Mouse (Mus musculus) neural tube, embryonic 13.5 days (tissue): ENCODE results near the gene Bhlhe23. TPM values are rescaled to one million over a fixed set of nuclear protein-coding genes. Genes with fewer than 3 reads are reported as not detected.

ENCODE experiments used
- ATAC-seq: fragments of 200-750 bp; cut with Nextera tagmentation; 2 replicates; pipeline ENCODE4 v1.8.0; 2017; ENCODE audit warnings: low read depth, mild to moderate bottlenecking, moderate TSS enrichment, moderate library complexity
- H3K27ac ChIP-seq: fragments of 300-500 bp; sonication (generic); replicated peaks from 2 replicates; pipeline ENCODE4 v1.5.1; 2015; ENCODE audit warnings: moderate library complexity, mild to moderate bottlenecking, inconsistent platforms
- H3K27me3 ChIP-seq: fragments of 300-500 bp; sonication (generic); 2 replicates; pipeline ENCODE4 v1.6.1; 2015; ENCODE audit warnings: mild to moderate bottlenecking, inconsistent platforms
- H3K36me3 ChIP-seq: fragments of 300-500 bp; sonication (generic); 2 replicates; pipeline ENCODE4 v1.6.1; 2015; ENCODE audit warnings: mild to moderate bottlenecking, inconsistent platforms
- H3K4me1 ChIP-seq: fragments of 300-500 bp; sonication (generic); replicated peaks from 2 replicates; pipeline ENCODE4 v1.6.1; 2015; ENCODE audit warnings: inconsistent platforms
- H3K4me2 ChIP-seq: fragments of 300-500 bp; sonication (generic); 2 replicates; pipeline ENCODE4 v1.6.1; 2015; ENCODE audit warnings: inconsistent platforms, mild to moderate bottlenecking, moderate library complexity
- H3K4me3 ChIP-seq: fragments of 300-500 bp; sonication (generic); 2 replicates; pipeline ENCODE4 v1.5.1; 2015; ENCODE audit warnings: mild to moderate bottlenecking, inconsistent platforms
- H3K9ac ChIP-seq: fragments of 300-500 bp; sonication (generic); 2 replicates; pipeline ENCODE4 v1.6.1; 2015; ENCODE audit warnings: moderate library complexity, mild to moderate bottlenecking, inconsistent platforms
- H3K9me3 ChIP-seq: fragments of 300-500 bp; sonication (generic); 2 replicates; pipeline ENCODE4 v1.6.1; 2016; ENCODE audit warnings: inconsistent platforms
- WGBS: fragments of 180-500 bp; shearing (Covaris S2); methylation state at CpG from one replicate; pipeline ENCODE4 v1.1.7; 2015; 5-methylcytosine and 5-hydroxymethylcytosine counted together
- polyA plus RNA-seq: library from polyadenylated mRNA; unstranded; fragments of >200 nt; fragmentation: Nextera tagmentation; extraction: Ambion mirVana; gene quantifications from 2 replicates; pipeline ENCODE4 v1.2.1, GENCODE M21; 2015

Gene Bhlhe23
- polyA plus RNA-seq, 1 experiment from 2014 or later: 4.2 TPM

DNA sequence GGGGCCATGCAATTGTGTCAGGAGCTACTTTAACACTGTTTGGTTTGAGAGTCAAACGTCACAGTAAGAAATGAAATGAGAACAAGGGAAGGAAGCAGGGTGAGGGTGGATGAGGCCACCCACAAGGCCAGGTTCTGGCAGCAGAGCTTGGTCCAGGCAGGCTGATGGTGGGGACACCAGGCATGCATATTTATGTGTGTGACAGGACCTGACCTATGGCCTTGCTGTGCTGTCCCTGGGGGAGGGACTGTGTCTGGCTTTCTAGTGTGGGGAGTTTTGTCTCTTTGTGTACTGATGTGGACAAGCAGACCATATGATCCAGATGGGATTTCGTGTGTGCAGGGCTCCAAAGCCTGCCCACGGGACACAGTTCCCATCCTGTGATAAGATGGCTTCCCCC is 18.9 kb upstream of the Bhlhe23 start:
- H3K27me3 ChIP-seq: 0 out of 2 replicates have a peak, but pooled peaks cover 1% of the 10 kb centered on the region
- H3K9ac ChIP-seq: no peak overlapping the region
- no peaks in the 10 kb centered on the region for H3K36me3 ChIP-seq
- H3K4me1 ChIP-seq: peaks cover 13% of the 10 kb centered on the region
- ATAC-seq: no peak
- H3K4me3 ChIP-seq: no peak overlapping the region
- WGBS: 47% methylated on average over 3 of the region's 3 CpGs
- no peak overlapping the region for H3K27ac ChIP-seq
- H3K4me2 ChIP-seq: no peak overlapping the region
- no peaks in the 10 kb centered on the region for H3K9me3 ChIP-seq

DNA sequence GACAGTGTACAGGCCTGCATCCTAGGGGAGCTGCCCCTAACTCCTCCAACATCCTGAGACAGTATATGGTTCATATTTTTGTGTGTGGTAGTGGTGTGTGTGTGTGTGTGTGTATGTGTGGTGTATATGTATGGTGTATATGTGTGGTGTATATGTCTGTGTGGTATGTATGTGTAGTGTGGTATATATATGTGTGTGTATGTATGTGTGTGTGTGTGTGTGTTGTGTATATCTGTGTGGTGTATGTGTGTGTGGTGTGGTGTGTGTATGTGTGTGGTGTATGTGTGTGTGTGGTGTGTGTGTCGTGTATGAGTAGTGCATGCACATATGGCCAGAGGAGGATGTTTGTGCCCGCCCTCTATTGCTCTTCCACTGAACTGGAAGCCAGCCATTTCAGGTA is 17.7 kb upstream of the Bhlhe23 start:
- H3K27me3 ChIP-seq: peaks cover 12% of the 10 kb centered on the region; the same call in 1 of the 2 replicates
- no peak overlapping the region for H3K4me3 ChIP-seq
- H3K4me1 ChIP-seq: peaks cover 17% of the 10 kb centered on the region
- ATAC-seq: peak; percentile 45
- H3K9me3 ChIP-seq: no peaks in the 10 kb centered on the region
- no peak overlapping the region for H3K9ac ChIP-seq
- no peaks in the 10 kb centered on the region for H3K36me3 ChIP-seq
- no peak overlapping the region for H3K4me2 ChIP-seq
- 79% methylated on average over 2 of the region's 2 CpGs for WGBS
- H3K27ac ChIP-seq: no peak overlapping the region

DNA sequence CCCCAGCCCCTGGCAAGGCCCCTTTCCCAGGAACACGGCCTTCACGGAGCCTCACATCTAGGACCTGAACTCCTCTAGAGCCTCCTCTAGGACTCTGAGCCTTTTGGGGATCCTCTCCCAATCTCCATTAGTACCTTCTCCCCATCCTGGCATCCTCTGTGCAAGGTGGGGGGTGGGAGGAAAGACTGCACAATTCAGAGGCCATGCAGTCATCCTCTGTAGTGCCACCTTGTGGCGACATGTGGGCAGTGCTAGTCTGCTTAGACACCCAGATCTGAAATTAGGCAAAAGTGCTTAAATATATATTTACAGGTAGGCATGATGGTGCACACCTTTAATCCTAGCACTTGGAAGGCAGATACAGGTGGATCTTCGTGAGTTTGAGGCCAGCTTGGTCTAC is 15.0 kb upstream of the Bhlhe23 start:
- no peak overlapping the region for H3K4me2 ChIP-seq
- H3K27ac ChIP-seq: no peak overlapping the region
- H3K9ac ChIP-seq: no peak overlapping the region
- H3K36me3 ChIP-seq: no peaks in the 10 kb centered on the region
- ATAC-seq: no peak; the same call in 1 of the 2 replicates
- H3K9me3 ChIP-seq: no peaks in the 10 kb centered on the region
- WGBS: 50% methylated on average over 4 of the region's 4 CpGs
- H3K4me3 ChIP-seq: no peak overlapping the region
- H3K4me1 ChIP-seq: peaks cover 23% of the 10 kb centered on the region
- H3K27me3 ChIP-seq: peaks cover 20% of the 10 kb centered on the region

DNA sequence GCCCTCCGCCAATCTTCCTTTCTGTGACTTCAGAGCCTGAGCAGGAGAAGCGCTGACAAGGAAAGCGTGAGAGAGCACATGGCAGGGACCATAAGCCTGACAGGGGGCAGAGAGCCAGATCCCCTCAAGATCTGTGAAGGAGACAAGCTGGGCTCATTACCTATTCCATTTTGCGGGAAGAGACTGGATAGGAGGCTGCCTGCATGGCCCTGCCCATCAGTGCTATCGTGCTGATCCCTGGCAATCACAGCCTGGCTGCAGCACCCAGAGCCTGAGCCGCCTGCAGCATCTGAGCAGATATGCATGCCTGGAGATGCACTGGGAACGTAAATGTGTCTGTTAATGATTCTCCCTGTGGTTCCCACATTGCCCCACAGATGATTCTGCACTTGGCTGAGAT is 12.1 kb upstream of the Bhlhe23 start:
- 0 out of 2 replicates have a peak overlapping the region, but pooled peaks have one; percentile 11 for H3K4me2 ChIP-seq
- H3K4me1 ChIP-seq: peaks cover 11% of the 10 kb centered on the region
- H3K4me3 ChIP-seq: no peak overlapping the region
- H3K27ac ChIP-seq: 0 out of 2 replicates have a peak overlapping the region, but pooled peaks have one; percentile 1
- H3K27me3 ChIP-seq: peaks cover 20% of the 10 kb centered on the region
- H3K9me3 ChIP-seq: no peaks in the 10 kb centered on the region
- no peaks in the 10 kb centered on the region for H3K36me3 ChIP-seq
- peak; percentile 59 for ATAC-seq
- H3K9ac ChIP-seq: 0 out of 2 replicates have a peak overlapping the region, but pooled peaks have one; percentile 17
- WGBS: 17% methylated on average over 7 of the region's 7 CpGs

DNA sequence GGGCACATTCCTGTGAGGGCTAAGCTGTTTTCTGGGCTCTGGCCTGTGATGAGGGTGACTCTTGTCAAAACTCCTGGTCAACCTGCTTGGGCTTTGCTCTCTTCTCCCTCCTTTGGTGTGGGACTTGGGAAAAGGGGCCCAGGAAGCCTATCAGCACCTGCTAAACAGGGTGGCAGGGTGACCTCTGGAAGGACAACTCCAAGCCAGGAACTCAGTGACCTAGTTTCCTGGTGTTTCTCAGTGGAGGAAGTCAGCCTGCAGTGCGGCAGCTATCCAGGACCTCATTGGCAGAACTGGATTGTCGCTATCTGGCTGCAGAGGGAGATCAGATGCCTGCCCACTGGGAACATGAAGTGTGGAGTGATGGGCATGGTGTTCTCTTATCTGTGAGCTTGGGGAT is 11.7 kb upstream of the Bhlhe23 start:
- Histone ChIP-seq H3K27ac (peak overlapping the region; percentile 1; the same call in 1 of the 2 replicates), H3K4me2 (0 out of 2 replicates have a peak overlapping the region, but pooled peaks have one; percentile 11), H3K9me3 (no peaks in the 10 kb centered on the region), H3K4me3 (no peak overlapping the region), H3K4me1 (peaks cover 11% of the 10 kb centered on the region), H3K36me3 (no peaks in the 10 kb centered on the region), H3K9ac (no peak overlapping the region), H3K27me3 (peaks cover 20% of the 10 kb centered on the region)
- no peak for ATAC-seq
- 51% methylated on average over 2 of the region's 2 CpGs for WGBS

DNA sequence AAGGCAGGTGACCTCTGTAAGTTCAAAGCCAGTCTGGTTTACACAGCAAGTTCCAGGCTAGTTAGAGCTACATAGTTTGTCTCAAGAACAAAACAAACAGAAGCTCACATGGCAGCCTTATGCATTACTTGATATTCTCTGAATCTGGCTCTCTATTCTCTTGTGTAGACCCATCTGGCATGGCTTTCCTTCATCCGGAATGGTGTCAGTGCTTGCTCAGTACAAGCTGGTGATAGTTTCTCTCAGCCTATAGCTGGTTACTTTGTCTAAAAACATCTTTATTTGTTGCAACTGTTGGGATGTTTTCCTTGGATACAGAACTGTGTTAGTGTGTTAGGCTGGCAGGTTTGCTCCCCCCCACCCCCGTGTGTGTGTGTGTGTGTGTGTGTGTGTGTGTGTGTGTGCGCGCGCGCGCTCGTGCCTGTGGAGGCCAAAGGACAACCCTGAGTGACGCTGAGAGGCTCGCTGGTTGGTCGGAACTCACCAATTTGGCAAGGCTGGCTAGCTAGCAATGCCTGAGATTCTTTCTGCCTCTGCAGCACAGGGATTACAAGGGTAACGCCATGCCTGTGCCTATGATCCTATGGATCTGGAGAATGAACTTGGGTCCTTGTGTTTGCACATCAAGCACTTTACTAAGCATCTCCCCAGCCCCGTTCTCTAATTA is 11.0 kb upstream of the Bhlhe23 start:
- Histone ChIP-seq H3K4me3 (no peak overlapping the region), H3K27ac (no peak overlapping the region), H3K9me3 (no peaks in the 10 kb centered on the region), H3K36me3 (no peaks in the 10 kb centered on the region), H3K4me1 (peaks cover 11% of the 10 kb centered on the region), H3K27me3 (peaks cover 20% of the 10 kb centered on the region), H3K4me2 (no peak overlapping the region), H3K9ac (no peak overlapping the region)
- ATAC-seq: no peak
- 80% methylated on average over 13 of the region's 13 CpGs for WGBS

DNA sequence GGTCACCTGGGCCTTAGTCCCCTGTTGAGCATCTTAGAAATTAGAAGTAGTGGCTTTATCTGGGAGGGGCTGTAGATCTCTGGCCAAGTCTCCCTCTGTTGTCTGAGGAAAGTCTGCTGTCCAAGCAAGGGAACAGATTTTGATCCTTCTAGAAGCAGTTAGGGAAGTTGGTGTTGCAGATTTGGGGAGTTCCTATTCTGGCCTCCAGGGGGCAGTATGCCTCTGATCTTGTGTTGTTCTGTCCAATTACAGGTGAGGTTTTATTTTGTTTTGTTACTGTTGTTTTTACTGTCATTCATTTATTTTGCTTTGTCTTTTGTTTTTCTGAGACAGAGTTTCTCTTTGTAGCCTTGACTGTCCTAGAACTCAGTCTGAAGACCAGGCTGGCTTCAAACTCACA is 10.0 kb upstream of the Bhlhe23 start:
- no peak overlapping the region for H3K9ac ChIP-seq
- no peak overlapping the region for H3K27ac ChIP-seq
- no peak for ATAC-seq
- peaks cover 11% of the 10 kb centered on the region for H3K4me1 ChIP-seq
- no peaks in the 10 kb centered on the region for H3K36me3 ChIP-seq
- H3K27me3 ChIP-seq: peaks cover 24% of the 10 kb centered on the region
- no peak overlapping the region for H3K4me2 ChIP-seq
- H3K9me3 ChIP-seq: no peaks in the 10 kb centered on the region
- no peak overlapping the region for H3K4me3 ChIP-seq

DNA sequence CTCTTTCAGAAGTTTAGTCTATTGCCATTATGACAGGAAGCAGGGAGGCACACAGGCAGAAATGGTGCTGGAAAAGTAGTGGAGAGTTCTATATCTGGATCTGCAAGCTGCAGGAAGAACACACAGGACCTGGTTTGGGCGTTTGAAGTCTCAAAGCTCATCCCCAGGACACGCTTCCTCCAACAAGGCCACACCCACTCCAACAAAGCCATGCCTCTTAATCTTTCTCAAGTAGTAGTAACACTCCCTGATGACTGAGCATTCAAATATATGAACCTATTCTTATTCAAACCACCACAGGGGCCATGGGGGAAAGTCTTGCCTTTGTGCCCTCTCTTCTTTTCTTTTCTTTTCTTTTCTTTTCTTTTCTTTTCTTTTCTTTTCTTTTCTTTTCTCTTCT is 3.6 kb upstream of the Bhlhe23 start:
- H3K4me2 ChIP-seq: no peak overlapping the region
- peaks cover 13% of the 10 kb centered on the region for H3K4me1 ChIP-seq
- no peaks in the 10 kb centered on the region for H3K36me3 ChIP-seq
- 20% methylated on average over 2 of the region's 2 CpGs for WGBS
- H3K4me3 ChIP-seq: no peak overlapping the region
- no peaks in the 10 kb centered on the region for H3K9me3 ChIP-seq
- peaks cover 63% of the 10 kb centered on the region for H3K27me3 ChIP-seq
- H3K27ac ChIP-seq: no peak overlapping the region
- ATAC-seq: no peak
- H3K9ac ChIP-seq: no peak overlapping the region

DNA sequence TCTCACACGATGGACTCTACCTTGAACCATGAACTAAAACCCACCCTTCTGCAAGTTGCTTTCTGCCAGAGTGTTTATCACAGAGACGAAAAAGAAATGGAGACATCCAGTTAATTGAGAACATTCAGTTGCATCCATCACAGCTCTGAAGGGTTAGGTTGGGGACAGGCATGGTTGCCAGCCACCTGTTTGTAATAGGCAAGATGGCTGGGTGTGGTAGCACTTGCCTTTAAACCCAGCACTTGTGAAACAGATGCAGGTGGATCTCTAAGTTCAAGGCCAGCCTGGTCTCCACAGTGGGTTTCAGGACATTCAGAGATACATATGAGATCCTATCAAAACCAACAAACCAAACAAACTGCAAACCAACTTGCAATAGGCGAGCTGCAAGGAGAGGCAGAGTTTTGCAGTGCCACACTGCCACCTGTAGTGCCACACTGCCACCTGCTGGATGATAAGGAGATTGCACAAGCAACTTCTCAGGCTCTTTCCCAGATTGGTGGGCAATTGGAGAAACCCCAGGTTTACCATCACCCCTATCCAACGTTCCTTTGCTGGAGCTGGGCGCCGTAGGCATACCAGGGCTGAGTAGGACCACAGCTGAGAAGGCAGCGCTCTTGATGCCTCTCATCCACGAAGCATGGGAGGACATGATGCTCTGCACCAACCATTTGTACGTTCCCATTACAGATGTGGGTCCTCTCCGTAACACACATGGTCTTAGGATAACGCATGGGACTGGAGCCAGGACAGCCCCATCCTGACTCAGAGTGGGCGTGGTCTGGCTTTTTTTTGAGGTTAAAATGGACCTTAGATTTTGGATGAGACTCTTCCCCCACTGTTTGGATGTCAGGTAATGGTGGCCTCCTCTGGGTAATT is 2.8 kb upstream of the Bhlhe23 start:
- Histone ChIP-seq H3K27me3 (peaks cover 71% of the 10 kb centered on the region), H3K4me2 (no peak overlapping the region), H3K27ac (no peak overlapping the region), H3K9me3 (no peaks in the 10 kb centered on the region), H3K4me3 (no peak overlapping the region), H3K36me3 (no peaks in the 10 kb centered on the region), H3K4me1 (peaks cover 13% of the 10 kb centered on the region), H3K9ac (no peak overlapping the region)
- WGBS: 24% methylated on average over 12 of the region's 12 CpGs
- ATAC-seq: peak; percentile 36; the same call in 1 of the 2 replicates

DNA sequence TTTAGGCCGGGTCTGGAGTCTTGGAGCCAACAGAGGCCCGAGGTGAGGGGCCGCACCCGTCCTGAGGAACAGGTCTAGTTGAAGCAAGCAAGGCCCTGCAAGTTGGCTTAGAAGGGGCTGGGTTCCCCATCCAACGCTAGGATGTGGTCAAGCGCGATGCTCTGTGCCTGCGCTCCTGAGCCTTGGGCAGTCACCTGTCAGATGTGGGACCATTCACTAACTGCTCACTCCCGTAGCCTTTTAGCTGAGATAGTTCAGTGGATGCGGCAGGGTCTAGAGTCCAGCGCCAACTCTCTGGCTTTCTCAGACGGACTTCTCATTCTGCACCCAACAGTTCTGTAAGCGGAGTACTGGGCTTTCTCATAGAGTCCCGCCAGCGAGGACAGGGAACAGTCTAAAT is 1.1 kb downstream of the Bhlhe23 start:
- Histone ChIP-seq H3K4me3 (peak overlapping the region; percentile 35), H3K27ac (no peak overlapping the region), H3K27me3 (peaks cover 96% of the 10 kb centered on the region), H3K36me3 (no peaks in the 10 kb centered on the region), H3K9me3 (no peaks in the 10 kb centered on the region), H3K4me1 (peaks cover 13% of the 10 kb centered on the region), H3K9ac (no peak overlapping the region), H3K4me2 (peak overlapping the region; percentile 53)
- no peak for ATAC-seq
- 5% methylated on average over 15 of the region's 15 CpGs for whole genome bisulfite sequencing

DNA sequence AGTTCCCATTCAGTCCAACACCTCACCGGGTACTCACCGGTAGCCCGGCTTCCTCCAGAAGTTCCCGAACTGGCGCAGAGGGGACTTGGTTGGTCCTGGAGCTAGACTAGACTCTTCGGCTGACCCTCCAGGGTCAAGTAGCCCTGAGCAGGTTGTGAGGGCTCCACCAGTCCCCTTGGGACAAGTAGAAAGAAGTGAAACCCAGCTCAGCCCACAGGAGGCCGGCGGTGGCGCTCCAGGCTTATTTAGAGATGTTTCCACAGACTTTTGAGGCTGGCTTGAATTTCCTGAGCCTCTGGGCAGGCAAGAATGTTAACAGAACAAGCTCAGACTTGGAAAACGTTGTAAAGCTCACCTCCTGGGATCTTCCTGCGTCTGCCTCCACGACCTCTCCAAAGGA is 1.5 kb downstream of the Bhlhe23 start:
- no peaks in the 10 kb centered on the region for H3K36me3 ChIP-seq
- H3K4me2 ChIP-seq: peak overlapping the region; percentile 13
- WGBS: 5% methylated on average over 12 of the region's 12 CpGs

DNA sequence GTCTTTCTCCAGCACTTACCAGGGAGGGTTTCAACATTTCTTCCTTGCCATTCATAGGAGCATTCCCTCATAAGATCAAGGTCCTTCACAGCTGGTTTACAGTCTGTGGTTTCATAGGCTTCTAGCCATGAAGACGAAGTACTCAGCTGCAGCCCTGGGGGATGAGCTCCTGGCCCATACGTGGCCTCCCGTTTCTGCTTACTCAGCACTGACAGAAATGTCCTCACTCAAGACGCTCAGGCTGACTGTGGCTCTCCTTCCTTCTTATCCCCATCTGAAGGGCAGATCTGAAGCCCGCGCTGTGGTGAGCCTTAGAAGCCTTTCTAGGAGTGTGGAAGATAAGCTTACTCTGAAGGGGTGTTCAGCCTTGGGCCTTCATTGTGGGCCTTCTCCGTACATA is 11.0 kb downstream of the Bhlhe23 start:
- no peak for ATAC-seq
- Histone ChIP-seq H3K4me3 (no peak overlapping the region), H3K9me3 (no peaks in the 10 kb centered on the region), H3K27me3 (peaks cover 21% of the 10 kb centered on the region), H3K27ac (no peak overlapping the region), H3K36me3 (no peaks in the 10 kb centered on the region), H3K4me2 (no peak overlapping the region), H3K9ac (no peak overlapping the region), H3K4me1 (0 out of 2 replicates have a peak, but pooled peaks cover 9% of the 10 kb centered on the region)
- WGBS: 70% methylated on average over 7 of the region's 7 CpGs

More for the DNA sequence above, 1.5 kb downstream of the Bhlhe23 start:
- no peak for ATAC-seq
- Histone ChIP-seq H3K4me3 (peak overlapping the region; percentile 35), H3K9ac (no peak overlapping the region), H3K4me1 (peaks cover 13% of the 10 kb centered on the region), H3K9me3 (no peaks in the 10 kb centered on the region), H3K27ac (no peak overlapping the region), H3K27me3 (peaks cover 98% of the 10 kb centered on the region)
